Mouse (Mus musculus) lung, adult 18-20 months (tissue): ENCODE data around the gene Qprt.

Experiments
- DNase-seq, 2 experiments: peaks; one replicate each; pipeline ENCODE4 v3.0.0; 2022; ENCODE audit warnings: mixed read lengths in 2 of 2

Gene Qprt

GRCm38 (mm10) chr7:127129638-127130037 lies 7.6 kb upstream of the Qprt start:
- DNase-seq: no peak

GRCm38 (mm10) chr7:127121061-127121910 lies 740 bp downstream of the Qprt start:
- DNase-seq: no peak

- DNase-seq: peak in 1 of 2 experiments; percentile 41
Measured at GRCm38 (mm10) chr7:127118671-127119445, 3.2 kb downstream of the Qprt start.

- no peak for DNase-seq
Measured at GRCm38 (mm10) chr7:127117948-127118347, 4.1 kb downstream of the Qprt start.

GRCm38 (mm10) chr7:127116331-127116935 lies 5.6 kb downstream of the Qprt start:
- DNase-seq: no peak

- DNase-seq: no peak
Measured at GRCm38 (mm10) chr7:127114920-127115319, 7.1 kb downstream of the Qprt start.

GRCm38 (mm10) chr7:127113614-127114259 lies 8.3 kb downstream of the Qprt start:
- DNase-seq: no peak

- DNase-seq: no peak
Measured at GRCm38 (mm10) chr7:127112921-127113597, 9.0 kb downstream of the Qprt start.

GRCm38 (mm10) chr7:127112251-127112841 lies 9.7 kb downstream of the Qprt start:
- DNase-seq: no peak

- DNase-seq: peak; percentile 47 to 57
Measured at GRCm38 (mm10) chr7:127111461-127111860, 10.6 kb downstream of the Qprt start.

- DNase-seq: peak; percentile 59 to 69
Measured at GRCm38 (mm10) chr7:127110239-127111007, 11.6 kb downstream of the Qprt start.

- DNase-seq: no peak
Measured at GRCm38 (mm10) chr7:127105551-127105950, 16.5 kb downstream of the Qprt start.

- DNase-seq: peak; percentile 67 to 83
Measured at GRCm38 (mm10) chr7:127104560-127105332, 17.3 kb downstream of the Qprt start.

- no peak for DNase-seq
Measured at GRCm38 (mm10) chr7:127103960-127104359, 18.1 kb downstream of the Qprt start.

- DNase-seq: no peak
Measured at GRCm38 (mm10) chr7:127102148-127102547, 19.9 kb downstream of the Qprt start.

- no peak for DNase-seq
Measured at GRCm38 (mm10) chr7:127101451-127102016, 20.5 kb downstream of the Qprt start.

GRCm38 (mm10) chr7:127099528-127099927 lies 22.5 kb downstream of the Qprt start:
- DNase-seq: no peak

- DNase-seq: no peak
Measured at GRCm38 (mm10) chr7:127098950-127099349, 23.1 kb downstream of the Qprt start.

- no peak for DNase-seq
Measured at GRCm38 (mm10) chr7:127098521-127098920, 23.5 kb downstream of the Qprt start.

GRCm38 (mm10) chr7:127096456-127096855 lies 25.6 kb downstream of the Qprt start:
- DNase-seq: no peak
